Mouse (Mus musculus): ENCODE measurements around the gene Frs2.

- TF ChIP-seq CTCF (IDR thresholded peaks at IDR 0.05; ENCODE audit: borderline replicate concordance, control insufficient read depth, extremely low read depth, insufficient read depth, low read length, poor library complexity) (no peak), POLR2A (IDR thresholded peaks at IDR 0.05; ENCODE audit: control insufficient read depth, extremely low read depth, insufficient read depth, low read length, poor library complexity) (no peak)
These were observed 35.8 kb downstream of the Frs2 start for GRCm38 (mm10) chr10:117112545-117112944.
